Mouse (Mus musculus): Measurements from ENCODE around the gene Shisa6. TPM values are rescaled to one million over a fixed set of nuclear protein-coding genes. Genes with fewer than 3 reads are reported as not detected.

Gene Shisa6
- polyA plus RNA-seq, 1 experiment: not detected

DNA sequence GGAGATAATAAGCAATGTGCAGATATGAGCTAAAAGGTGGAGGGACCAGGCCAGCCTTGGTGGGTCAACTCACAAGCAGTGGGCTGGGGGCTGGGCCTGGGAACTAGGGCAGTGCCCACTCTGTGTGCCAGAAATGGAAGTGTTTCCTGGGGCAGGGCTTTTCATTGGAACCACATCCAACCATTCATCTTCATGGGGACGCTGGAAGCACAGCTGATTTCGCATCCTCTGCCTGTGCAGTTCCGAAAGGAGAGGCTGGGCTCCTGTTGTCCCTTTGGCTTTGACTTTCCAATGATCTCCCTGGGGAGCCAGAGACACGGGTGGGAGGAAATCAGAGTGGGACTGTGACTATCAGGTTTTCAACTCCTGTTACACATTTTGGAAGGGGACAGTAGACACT, 1.5 kb downstream of the Shisa6 start:
- Histone ChIP-seq H3K4me3 (ENCODE audit: low read depth, low read length) (no peak overlapping the region), H3K4me1 (ENCODE audit: control insufficient read depth, insufficient read depth, insufficient read length, low read length) (0 out of 2 replicates have a peak, but pooled peaks cover 2% of the 10 kb centered on the region), H3K27ac (ENCODE audit: insufficient read depth, low read depth, low read length) (no peak overlapping the region), H3K27me3 (ENCODE audit: control insufficient read depth, insufficient read depth, low read length) (peaks cover 26% of the 10 kb centered on the region), H3K36me3 (ENCODE audit: control insufficient read depth, insufficient read depth, low read length) (no peaks in the 10 kb centered on the region)
- 56% methylated on average over 4 of the region's 4 CpGs for WGBS
- TF ChIP-seq POLR2A (IDR thresholded peaks at IDR 0.05; ENCODE audit: low read depth, low read length) (no peak), CTCF (IDR thresholded peaks at IDR 0.05; ENCODE audit: extremely low read depth, insufficient read length, insufficient replicate concordance, low read depth, low read length) (no peak)

DNA sequence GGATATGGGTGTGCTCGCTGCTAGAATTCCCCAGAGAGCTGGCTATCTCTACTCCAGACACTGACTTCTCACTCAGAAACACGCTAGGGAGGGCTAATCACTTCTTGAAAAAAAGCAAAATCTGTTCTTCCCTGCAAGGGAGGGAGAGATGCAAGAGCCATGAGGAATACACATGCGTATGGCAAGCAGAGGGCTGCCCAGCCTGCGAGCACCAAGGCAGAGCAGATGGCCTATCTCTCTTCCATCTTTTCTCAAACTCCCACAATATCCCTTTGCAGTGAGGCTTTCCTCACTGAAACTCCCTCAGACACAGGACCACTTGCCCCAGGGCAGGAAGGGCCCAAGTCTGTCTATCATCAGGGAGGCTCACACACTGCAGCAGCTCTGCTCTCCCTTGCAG, 3.4 kb downstream of the Shisa6 start:
- Histone ChIP-seq H3K27me3 (ENCODE audit: control insufficient read depth, insufficient read depth, low read length) (peaks cover 24% of the 10 kb centered on the region), H3K4me1 (ENCODE audit: control insufficient read depth, insufficient read depth, insufficient read length, low read length) (0 out of 2 replicates have a peak, but pooled peaks cover 2% of the 10 kb centered on the region), H3K27ac (ENCODE audit: insufficient read depth, low read depth, low read length) (no peak overlapping the region), H3K4me3 (ENCODE audit: low read depth, low read length) (no peak overlapping the region), H3K36me3 (ENCODE audit: control insufficient read depth, insufficient read depth, low read length) (no peaks in the 10 kb centered on the region)
- TF ChIP-seq CTCF (IDR thresholded peaks at IDR 0.05; ENCODE audit: extremely low read depth, insufficient read length, insufficient replicate concordance, low read depth, low read length) (no peak), POLR2A (IDR thresholded peaks at IDR 0.05; ENCODE audit: low read depth, low read length) (no peak)
- WGBS: 68% methylated on average over 4 of the region's 4 CpGs

DNA sequence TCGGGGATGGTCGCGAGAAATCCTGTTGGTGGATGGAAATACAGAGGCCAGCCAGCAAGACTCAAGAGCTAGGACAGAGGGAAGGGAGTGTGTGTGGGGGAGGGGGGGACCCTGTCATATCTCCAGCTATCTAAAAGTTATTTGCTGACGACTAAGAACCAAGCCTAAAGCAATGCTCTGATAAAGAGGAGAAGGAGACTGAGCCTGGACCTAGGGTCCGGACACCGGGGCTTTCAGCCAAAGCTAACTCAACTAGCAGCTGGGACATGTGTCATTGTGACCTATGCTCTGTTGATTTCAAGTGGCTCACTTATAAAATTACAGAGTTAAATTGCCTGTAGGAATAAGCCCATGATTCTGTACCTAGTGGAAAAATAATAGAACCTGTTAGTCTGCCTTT, 6.4 kb downstream of the Shisa6 start:
- TF ChIP-seq CTCF (IDR thresholded peaks at IDR 0.05; ENCODE audit: extremely low read depth, insufficient read length, insufficient replicate concordance, low read depth, low read length) (no peak), POLR2A (IDR thresholded peaks at IDR 0.05; ENCODE audit: low read depth, low read length) (no peak)
- no peak overlapping the region for H3K4me3 ChIP-seq (ENCODE audit: low read depth, low read length)
- no peaks in the 10 kb centered on the region for H3K4me1 ChIP-seq (ENCODE audit: control insufficient read depth, insufficient read depth, insufficient read length, low read length)
- H3K36me3 ChIP-seq (ENCODE audit: control insufficient read depth, insufficient read depth, low read length): no peaks in the 10 kb centered on the region
- WGBS: 56% methylated on average over 6 of the region's 6 CpGs
- H3K27ac ChIP-seq (ENCODE audit: insufficient read depth, low read depth, low read length): no peak overlapping the region
- H3K27me3 ChIP-seq (ENCODE audit: control insufficient read depth, insufficient read depth, low read length): no peaks in the 10 kb centered on the region

DNA sequence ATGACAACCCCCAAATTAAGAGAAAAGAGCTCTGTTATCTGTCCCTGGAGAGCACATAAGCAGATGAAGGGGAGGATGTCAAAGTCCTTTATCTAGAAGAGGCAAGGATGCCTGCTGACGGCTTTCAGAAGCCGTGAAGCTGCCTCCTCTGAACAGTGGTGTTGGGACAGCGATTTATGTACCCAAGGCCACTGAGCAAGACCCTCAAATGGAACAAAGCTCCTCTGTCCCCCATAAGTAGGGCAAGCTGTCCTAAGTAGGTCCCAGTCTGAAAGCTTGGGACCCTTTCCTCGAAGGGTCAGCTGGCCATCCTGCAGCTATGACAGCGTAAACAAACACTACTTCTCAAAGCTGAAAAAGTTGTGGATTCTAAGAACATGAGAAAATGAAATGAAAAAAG, 11.4 kb downstream of the Shisa6 start:
- 73% methylated on average over 5 of the region's 5 CpGs for WGBS
- no peak overlapping the region for H3K4me3 ChIP-seq (ENCODE audit: low read depth, low read length)

DNA sequence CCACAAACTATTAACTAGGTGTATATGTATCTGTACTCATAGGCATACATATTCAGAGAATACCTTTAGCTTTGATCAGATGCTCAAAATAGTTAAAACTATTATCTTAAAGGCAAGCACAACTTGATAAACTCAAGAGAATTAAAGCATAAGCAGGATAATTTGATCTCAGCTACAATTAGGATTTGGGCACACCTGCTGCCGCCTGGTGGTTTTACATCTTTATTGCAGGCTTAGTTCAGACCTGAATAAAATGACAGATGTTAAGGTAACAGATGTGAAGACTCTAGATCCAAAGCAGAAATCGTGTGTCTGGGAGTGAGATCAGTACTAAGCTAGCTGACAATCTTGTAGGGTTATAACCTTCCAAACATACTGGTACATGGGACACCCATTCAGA, 24.8 kb downstream of the Shisa6 start:
- TF ChIP-seq CTCF (IDR thresholded peaks at IDR 0.05; ENCODE audit: extremely low read depth, insufficient read length, insufficient replicate concordance, low read depth, low read length) (no peak), POLR2A (IDR thresholded peaks at IDR 0.05; ENCODE audit: low read depth, low read length) (no peak)
- Histone ChIP-seq H3K27ac (ENCODE audit: insufficient read depth, low read depth, low read length) (no peak overlapping the region), H3K27me3 (ENCODE audit: control insufficient read depth, insufficient read depth, low read length) (no peaks in the 10 kb centered on the region), H3K36me3 (ENCODE audit: control insufficient read depth, insufficient read depth, low read length) (no peaks in the 10 kb centered on the region), H3K4me3 (ENCODE audit: low read depth, low read length) (no peak overlapping the region), H3K4me1 (ENCODE audit: control insufficient read depth, insufficient read depth, insufficient read length, low read length) (no peaks in the 10 kb centered on the region)
- 71% methylated on average over 2 of the region's 2 CpGs for WGBS

More for the DNA sequence above, 11.4 kb downstream of the Shisa6 start:
- no peaks in the 10 kb centered on the region for H3K4me1 ChIP-seq (ENCODE audit: control insufficient read depth, insufficient read depth, insufficient read length, low read length)
- no peaks in the 10 kb centered on the region for H3K27me3 ChIP-seq (ENCODE audit: control insufficient read depth, insufficient read depth, low read length)
- no peaks in the 10 kb centered on the region for H3K36me3 ChIP-seq (ENCODE audit: control insufficient read depth, insufficient read depth, low read length)
- TF ChIP-seq POLR2A (IDR thresholded peaks at IDR 0.05; ENCODE audit: low read depth, low read length) (no peak), CTCF (IDR thresholded peaks at IDR 0.05; ENCODE audit: extremely low read depth, insufficient read length, insufficient replicate concordance, low read depth, low read length) (no peak)
- no peak overlapping the region for H3K27ac ChIP-seq (ENCODE audit: insufficient read depth, low read depth, low read length)

DNA sequence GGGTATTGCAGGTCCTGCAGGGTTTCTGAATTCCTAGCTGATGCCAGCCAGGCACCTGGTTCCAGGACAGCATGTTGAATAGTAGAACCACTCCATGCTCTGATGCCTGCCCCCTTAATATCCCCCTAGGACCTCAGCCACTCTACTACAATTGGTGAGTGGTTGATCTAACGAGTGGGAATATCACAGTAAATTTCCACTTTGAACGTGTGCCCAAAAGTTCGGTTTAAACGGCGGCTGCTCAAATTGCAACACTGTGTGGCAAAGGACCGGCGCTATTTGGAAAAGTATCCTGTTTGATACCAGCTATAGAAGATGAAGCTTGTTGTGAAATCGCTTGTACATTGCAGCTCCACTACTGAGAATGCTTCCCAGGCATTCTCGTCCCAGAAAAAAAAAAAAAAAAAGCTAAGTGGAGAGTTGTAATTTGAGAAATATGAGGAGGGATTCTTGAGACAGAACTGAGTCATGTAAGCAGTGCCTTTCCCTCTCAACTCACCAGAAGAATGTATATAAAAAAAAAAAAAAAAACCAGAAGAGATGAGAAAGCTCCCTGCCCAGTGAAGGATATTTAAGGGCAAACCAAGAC, 26.8 kb downstream of the Shisa6 start:
- Histone ChIP-seq H3K27me3 (ENCODE audit: control insufficient read depth, insufficient read depth, low read length) (no peaks in the 10 kb centered on the region), H3K4me1 (ENCODE audit: control insufficient read depth, insufficient read depth, insufficient read length, low read length) (no peaks in the 10 kb centered on the region), H3K4me3 (ENCODE audit: low read depth, low read length) (no peak overlapping the region), H3K36me3 (ENCODE audit: control insufficient read depth, insufficient read depth, low read length) (no peaks in the 10 kb centered on the region), H3K27ac (ENCODE audit: insufficient read depth, low read depth, low read length) (no peak overlapping the region)
- whole genome bisulfite sequencing: 76% methylated on average over 9 of the region's 9 CpGs
- TF ChIP-seq CTCF (IDR thresholded peaks at IDR 0.05; ENCODE audit: extremely low read depth, insufficient read length, insufficient replicate concordance, low read depth, low read length) (no peak), POLR2A (IDR thresholded peaks at IDR 0.05; ENCODE audit: low read depth, low read length) (no peak)

DNA sequence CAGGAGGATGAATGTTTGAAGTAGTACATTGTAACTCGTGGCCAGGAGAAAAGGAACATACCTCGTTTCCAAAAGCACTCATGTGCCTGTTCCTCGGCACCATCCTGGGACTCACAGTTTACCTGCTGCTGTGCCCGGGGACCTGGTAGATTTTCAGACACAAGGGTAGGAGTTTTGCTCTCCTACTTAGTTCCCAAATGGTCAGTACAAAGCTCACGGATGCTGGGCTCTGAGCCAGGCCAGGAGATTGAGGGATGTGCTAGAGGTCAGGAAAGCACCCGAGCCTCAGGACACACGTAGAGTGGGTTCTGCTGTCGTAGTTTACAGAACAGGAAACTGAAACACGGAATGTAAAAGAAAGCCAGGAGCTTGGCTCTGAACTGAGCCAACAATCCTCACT, 29.5 kb downstream of the Shisa6 start:
- Histone ChIP-seq H3K27me3 (ENCODE audit: control insufficient read depth, insufficient read depth, low read length) (no peaks in the 10 kb centered on the region), H3K4me3 (ENCODE audit: low read depth, low read length) (no peak overlapping the region), H3K27ac (ENCODE audit: insufficient read depth, low read depth, low read length) (no peak overlapping the region), H3K36me3 (ENCODE audit: control insufficient read depth, insufficient read depth, low read length) (no peaks in the 10 kb centered on the region), H3K4me1 (ENCODE audit: control insufficient read depth, insufficient read depth, insufficient read length, low read length) (no peaks in the 10 kb centered on the region)
- 67% methylated on average over 9 of the region's 9 CpGs for WGBS
- TF ChIP-seq POLR2A (IDR thresholded peaks at IDR 0.05; ENCODE audit: low read depth, low read length): no peak
- TF ChIP-seq CTCF (IDR thresholded peaks at IDR 0.05; ENCODE audit: extremely low read depth, insufficient read length, insufficient replicate concordance, low read depth, low read length): no peak

All from small intestine, adult 2 months (tissue).